Mouse (Mus musculus): Measurements from ENCODE around the gene Chpt1.
"Not testable (repeated sequence)": the region's sequence is repeated elsewhere in the genome, so short reads cannot be mapped to it uniquely, and the experiment has no call there.

The Chpt1 gene

DNA sequence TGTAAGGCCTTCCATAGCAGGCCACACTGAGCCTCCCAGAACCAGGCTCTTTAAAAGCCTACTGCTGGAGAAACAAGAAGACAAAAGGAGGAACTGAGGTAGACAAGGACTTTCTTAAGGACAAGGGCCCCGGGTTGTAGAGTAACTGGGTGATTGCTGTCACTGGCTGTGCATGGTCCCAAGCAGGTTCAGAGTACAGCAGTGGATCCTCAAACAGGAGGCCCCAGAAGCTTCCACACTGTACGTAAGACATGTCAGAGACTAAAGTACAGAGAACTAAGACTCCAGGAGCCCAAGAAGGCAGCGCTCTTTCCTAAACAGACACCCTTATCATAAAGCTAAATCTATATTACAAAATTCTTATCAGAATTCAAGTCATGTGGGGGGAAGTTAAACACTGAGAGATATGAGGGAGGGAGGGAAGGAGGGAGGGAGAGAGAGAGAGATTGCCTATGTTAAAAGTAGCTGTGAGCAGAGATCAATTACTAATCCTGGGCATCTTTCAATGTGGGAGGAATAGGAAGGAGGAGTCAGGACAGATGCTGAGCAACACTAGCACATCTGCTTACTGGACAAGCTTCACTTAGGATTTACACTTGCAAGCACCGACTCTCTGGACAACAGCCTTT is 8.8 kb downstream of the Chpt1 start:
- no peak for DNase-seq (ENCODE audit: low read depth)

DNA sequence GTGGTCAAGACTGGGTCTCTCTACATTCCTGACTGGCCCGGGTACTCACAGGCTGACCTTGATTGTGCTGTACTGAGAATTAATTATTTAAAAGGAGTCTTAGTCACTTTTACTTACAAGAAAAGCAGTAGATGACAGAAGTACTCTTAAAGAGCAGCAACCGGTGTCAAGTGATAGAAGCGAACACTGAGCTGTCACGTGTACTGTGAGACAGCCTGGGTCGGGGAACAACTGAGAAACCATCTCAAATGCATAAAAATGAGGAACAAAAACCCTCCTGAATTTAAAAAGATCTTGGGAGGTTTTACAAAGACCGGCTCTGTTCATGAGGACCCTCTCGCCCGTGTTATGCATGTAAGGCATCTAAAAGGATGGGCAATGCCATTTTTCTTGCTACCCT is 11.2 kb downstream of the Chpt1 start:
- no peak for DNase-seq (ENCODE audit: low read depth)

DNA sequence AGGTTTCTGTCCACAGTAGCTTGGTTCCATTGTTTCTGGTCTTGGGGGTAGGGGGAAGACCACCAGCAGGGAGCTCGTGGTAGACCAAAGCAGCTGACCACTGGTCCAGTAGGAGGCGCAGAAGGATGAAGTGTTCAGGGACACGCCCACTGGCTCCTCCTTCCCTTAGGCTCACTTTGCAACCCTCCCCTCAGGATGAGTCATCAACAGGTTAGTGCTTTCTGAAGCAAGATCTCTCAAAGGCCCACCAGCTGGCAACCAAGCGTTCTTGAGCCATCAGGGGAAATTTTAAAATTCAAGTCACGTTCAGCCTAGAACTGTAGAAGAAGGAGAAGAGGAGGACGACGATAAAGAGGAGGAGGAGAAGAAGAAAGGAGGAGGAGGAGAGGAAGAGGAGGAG is 12.2 kb downstream of the Chpt1 start:
- DNase-seq (ENCODE audit: low read depth) = no peak

DNA sequence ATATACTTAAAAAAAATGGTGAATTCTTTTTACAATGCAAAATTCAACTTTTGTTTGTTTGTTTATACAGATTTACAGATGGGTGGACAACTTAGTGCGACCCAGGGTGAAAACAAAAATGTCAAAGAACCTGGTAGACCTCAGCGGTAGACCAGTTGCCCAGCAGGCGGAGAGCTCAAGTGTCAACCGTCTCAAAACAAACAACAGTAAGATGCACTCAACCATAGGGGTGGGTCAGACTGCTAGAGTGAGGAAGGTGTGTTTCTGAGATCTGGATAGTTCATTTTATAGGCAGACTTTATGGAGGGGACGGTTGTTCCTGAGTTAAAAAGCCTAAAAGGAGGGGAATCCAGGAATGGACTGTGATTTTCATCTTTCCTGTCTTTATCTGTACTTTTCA is 15.2 kb downstream of the Chpt1 start:
- no peak for DNase-seq (ENCODE audit: low read depth)

DNA sequence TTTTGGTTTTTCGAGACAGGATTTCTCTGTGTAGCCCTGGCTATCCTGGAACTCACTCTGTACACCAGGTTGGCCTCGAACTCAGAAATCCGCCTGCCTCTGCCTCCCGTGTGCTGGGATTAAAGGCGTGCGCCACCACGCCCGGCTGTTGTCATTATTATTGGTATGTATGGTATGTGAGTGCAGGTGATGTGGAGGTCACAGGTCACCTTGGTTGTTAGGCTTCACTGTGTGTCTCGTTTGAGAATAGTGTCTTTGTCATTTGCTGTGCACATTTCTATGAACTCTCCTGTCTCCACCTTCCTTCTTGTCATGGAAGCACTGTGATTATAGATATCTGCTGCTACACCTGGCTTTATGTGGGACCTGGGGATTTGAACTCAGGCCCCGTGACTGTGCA is 21.0 kb downstream of the Chpt1 start:
- DNase-seq (ENCODE audit: low read depth) = not testable (repeated sequence)

DNA sequence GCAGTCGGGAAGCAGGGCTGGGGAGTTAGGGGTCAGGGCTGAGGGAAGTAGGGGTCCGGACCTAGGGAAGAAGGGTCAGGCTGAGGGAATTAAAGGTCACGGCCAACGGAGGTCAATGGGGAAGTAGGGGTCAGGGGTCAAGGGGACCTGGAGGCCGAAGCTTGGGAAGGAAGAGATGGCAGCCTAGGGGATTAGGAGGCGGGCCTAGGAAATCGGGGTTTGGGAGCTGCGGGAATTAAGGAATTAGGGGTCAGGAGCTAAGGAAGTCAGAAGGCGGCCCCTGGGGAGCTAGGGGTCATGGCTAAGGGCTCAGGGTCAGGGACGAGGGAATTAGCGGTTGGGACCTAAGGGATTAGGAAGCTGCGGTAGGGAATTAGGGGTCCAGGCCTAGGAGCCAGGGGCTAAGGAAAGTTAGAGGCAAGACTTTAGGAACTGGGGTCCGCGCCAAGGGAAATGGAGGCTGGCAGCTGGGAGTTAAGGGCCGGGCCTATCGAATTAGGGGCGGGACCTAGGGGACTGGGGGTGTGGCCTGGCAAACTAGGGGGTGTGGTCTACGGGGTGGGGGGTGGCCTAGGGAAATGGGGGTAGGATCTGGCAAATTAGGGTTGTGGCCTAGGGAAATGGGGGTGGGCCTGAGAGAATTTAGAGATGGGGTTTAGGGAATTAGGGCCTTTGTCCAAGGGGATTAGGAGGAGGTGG is 43.6 kb downstream of the Chpt1 start:
- DNase-seq (ENCODE audit: low read depth) = no peak

DNA sequence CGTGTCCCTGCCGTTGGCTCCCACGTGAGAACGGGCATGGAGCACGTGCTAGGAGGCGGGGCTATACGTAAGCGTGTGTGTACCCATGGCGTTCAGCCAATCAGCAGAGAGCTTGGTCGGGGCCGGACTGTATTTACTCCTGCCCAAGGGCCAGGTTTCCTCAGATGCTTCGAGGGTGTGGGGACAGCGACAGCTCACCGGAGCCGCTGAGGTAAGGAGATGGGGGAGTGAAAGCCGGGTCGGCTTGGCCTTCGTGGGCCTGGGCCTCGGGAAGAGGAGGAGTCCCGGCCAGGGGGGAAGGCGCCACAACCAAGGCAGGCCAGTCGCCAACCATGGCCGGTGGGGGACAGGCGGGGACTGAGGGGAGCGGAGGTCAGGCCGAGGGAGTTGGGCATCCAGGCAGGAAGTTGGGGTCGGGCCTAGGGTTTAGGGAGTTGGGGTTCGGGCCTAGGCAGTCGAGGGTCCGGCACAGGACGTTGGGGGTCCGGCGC is 44.3 kb downstream of the Chpt1 start, which contains the start of gene Sycp3:
Gene Sycp3 (plus strand): TSS at position 68 of the 491 bp plus-strand sequence.
- DNase-seq (ENCODE audit: low read depth) = no peak

DNA sequence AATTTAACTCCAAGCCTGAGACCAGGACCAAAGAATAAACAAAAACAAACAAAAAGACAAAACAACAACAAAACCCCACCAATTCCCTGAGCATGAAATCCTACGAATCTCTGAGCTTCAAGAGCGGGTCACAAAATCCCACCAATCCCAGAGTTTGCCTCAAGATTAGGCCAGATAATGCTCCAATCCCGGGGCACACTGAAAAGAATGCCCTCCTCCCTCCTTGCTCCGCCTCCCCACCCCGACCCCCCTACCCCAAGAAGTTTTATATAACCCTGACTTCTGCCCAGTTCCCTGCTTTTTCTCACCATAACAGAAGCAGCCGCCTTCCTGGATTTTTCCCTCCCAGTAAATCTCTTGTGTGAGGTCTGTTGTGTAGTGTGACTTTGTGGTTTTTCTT is 46.1 kb downstream of the Chpt1 start:
- DNase-seq (ENCODE audit: low read depth) = no peak

DNA sequence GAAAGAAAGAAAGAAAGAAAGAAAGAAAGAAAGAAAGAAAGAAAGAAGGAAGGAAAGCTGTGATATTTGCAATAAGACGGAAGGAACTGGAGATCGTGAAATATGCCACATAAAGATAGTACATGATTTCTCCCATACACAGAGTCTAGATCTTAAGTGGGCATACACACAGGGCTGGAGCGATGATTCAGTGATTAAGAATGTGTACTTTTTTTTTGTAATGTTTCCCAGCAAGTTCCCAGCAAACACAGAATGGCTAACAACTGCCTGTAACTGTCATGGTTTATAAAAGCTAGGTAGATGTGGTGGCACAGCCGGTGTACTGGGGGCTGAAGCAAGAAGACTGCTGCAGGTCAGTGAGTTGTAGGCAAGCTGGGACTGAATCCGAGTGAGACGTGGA is 51.9 kb downstream of the Chpt1 start:
- no peak for DNase-seq (ENCODE audit: low read depth)

DNA sequence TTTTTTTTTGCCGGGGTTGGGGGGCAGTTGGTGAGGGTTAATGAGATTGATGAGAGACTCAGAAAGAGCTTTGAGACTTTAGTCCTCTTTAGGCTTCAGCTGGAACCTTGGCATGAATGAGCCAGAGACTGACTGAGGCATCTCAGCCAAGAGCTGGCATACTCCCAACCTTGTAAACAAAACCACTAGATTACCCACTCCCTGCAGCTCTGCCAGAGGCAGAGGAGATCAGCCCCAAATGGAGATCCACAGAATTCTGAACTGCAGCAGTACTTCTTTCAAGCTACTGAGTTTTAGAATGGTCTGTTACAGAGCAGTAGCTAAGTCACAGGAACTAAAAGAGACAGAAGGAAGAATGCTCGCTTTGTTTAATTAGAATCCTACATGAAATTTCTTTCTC is 52.7 kb downstream of the Chpt1 start:
- no peak for DNase-seq (ENCODE audit: low read depth)

DNA sequence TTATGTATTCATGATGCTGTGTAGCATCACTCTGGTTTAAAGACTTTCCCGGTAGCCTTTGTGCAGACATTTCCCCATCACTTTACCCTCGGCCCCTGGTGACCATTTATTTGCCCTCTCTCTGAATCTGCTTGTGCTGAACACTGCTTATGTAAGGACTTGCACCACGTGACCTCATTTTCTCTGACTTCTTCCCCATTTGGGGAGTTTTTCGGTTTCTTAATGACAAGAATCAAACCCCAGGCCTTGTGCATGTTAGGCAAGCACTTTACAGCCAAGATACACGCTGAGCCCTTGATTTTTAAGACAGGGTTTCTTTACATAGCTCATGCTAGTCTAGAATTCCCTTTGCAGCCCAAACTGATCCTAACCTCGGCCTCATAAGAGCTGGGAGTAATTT is 62.6 kb downstream of the Chpt1 start:
- DNase-seq (ENCODE audit: low read depth) = no peak

DNA sequence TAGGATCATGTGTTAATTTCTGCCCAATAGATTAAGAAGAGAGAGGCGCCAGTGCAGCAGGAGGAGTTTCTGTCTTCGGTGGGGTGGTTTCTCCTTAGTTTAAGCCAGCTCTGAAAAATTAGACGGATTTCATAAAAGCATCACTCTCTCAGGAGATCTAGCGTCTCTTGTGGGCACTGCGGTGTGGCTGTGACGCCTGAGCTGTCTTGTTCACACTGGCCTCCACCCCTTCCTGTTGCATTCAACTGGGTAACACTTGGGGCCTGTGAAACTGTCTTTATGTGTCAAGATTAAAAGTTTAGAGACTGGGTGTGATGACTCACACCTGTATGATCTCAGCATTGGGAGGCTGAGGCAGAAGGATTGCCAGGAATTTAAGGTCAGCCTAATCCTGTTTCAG is 75.9 kb downstream of the Chpt1 start:
- DNase-seq (ENCODE audit: low read depth) = peak; percentile 21

DNA sequence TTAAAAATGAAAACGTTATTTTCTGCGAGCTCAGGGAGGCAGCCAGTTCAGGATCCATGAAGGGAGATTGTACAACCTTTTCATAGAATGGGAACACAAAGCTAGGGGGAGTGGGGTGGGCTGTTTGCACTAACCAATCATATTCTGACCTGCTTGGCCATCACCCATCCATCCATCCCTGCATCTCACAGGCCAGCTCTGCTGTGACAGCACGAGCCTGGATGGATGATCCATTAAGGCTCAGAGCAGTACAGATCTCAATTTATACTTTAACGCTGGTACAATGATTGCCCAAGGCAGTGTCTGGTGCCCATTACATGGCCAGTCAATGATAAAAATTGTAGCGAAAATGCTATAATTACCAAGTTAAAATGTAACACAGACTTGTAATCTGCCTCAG is 77.0 kb downstream of the Chpt1 start:
- no peak for DNase-seq (ENCODE audit: low read depth)

DNA sequence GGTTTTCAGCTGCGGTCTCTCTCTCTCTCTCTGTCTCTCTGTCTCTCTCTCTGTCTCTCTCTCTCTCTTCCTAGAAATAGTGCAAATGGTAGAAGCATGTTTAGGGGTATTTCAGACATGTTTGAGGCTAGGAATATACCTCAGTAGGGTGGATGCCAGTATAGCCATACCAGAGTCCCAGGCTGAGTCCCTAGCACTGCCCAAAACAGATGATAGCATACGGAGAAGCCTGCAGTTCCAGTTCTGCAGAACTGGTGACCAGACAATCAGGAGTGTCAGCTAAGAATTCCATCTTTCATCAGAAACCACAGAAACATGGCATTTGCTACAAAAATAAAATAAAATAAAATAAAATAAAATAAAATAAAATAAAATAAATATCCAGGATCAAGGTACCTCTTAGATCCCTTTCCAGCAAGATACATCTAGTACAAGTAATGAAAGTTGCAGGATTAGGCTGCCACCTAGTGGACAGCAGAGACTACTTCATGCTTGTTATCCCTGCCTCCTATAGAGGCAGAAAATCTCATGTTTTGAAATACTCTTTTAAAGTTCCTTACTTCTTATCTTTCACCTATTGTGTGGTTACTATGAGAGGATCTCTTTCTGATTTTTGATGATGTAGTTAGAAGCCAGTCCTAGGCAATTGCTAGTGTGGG is 77.6 kb downstream of the Chpt1 start:
- DNase-seq (ENCODE audit: low read depth) = peak; percentile 81

DNA sequence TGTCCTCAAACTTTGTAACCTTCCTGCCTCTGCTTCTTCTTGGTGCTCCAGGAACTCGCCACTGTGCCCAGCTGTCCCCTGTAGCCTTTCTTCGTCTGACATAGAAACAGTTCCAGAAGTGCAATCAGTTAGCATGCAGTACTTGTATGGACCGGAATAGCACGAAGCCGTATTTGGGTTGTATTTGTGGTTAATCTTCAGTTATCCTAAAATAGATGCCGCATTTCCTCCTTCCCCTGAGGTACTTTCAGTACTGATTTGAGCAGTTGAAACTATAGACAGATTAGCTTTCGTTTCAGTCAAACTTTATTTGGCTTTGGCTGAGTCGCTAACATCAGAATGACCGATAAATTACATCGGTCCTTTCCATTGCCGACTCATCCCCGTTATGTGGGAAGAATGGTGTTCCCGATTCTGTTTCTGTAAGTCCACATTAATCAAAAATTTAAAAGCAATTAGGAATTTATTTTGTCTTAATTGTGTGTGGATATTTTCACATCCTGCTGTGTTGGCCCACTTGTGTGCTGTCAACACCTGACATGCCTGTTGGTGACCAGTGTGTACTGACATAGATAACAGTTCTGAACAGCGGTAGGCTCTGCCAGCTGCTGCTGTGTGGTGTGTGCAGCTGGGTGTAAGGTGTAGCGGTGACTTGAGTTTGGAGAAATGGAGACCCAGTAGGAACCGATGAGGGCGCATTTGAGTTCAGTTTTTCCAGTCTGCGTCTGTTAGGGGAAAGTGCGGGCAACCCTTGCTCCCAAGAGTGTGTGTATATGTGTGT is 83.0 kb downstream of the Chpt1 start:
- DNase-seq (ENCODE audit: low read depth) = peak; percentile 31

DNA sequence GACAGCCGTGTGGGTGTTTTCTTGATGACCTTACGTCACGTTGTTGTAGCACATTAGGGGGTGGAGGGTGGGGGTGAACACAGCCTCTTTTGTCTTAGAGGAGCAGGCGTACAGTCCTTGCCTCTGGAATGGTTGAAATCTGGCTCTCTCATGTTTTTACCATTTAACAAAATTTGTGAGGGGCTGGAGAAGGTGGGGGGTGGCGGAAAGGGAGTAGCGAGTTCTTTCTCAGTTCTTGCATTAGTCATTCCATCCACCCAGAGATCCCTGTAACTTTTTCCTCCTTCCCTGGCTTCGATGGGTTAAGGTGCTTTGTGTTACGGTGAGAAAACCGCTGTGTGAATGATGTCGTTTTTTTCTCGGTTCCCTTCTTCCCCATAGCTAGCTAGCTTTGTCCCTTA is 83.7 kb downstream of the Chpt1 start:
- DNase-seq (ENCODE audit: low read depth) = no peak

DNA sequence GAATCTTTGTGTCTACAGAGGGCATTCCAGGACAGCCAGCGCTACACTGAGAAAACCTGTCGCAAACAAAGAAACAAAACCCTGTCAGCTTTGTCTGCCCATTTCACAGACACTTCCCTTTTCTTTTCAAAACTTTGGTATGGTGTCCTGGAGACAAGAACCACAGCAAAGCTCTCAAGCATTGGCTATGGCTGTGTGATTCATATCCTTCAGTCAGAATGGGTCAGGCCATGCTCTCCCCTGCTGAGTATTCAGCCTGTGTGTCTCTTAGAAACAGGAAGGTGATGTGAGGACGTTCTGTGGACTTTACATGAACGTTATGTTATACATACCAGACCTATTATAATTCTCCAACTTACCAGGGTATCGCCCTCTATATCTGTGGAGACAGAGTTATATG is 86.2 kb downstream of the Chpt1 start:
- no peak for DNase-seq (ENCODE audit: low read depth)

DNA sequence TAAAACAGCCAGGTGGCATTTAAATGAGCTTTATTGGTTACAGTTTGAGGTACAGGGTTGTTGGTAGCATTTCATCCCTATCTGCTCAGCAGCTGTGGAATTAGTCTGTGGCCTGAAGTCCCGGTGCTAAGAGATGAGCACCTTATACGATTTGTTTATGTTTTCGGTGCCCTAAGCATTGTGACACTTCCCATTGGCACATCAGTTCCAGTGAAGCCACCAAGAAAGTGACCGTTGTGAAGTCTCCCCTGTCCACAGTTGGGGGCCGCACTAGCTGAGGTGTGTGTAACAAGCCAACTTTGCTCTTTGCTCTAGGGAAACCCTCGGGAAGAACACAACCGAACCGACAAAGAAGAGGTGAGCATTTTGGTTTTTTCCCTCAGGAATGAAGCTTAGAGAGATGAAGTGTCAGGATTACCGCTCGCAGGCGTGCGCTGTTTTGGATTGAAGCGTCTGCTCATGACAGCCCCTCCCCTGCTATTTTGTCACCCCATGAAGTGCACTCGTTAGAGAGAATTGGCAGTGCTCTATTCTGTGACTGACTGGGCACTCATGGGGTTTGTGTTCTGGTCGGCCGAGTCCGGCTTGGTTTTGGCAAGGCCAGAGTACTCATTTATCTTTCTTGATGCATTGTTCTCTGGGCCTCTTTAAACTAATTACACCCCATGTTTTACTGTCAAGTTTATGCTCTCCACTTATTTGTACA is 91.4 kb downstream of the Chpt1 start:
- no peak for DNase-seq (ENCODE audit: low read depth)

DNA sequence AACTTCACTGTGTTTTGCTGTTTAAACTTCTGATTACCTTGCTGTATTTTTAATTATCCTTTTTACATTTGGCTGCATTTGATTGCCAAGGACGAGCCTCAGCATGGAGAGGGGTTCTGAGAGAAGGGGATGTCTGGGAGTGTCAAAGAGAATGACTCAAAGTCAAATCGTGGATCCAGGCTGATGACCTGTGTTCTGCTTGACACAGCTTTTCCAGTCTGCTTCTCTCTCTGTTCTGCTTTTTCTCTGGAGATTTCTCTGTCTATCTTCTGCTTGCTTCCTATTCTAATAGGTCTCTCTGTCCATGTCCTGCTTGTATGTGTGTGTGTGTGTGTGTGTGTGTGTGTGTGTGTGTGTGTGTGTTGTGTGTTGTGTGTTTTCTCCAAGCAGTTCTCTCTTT is 94.1 kb downstream of the Chpt1 start:
- DNase-seq (ENCODE audit: low read depth) = no peak

DNA sequence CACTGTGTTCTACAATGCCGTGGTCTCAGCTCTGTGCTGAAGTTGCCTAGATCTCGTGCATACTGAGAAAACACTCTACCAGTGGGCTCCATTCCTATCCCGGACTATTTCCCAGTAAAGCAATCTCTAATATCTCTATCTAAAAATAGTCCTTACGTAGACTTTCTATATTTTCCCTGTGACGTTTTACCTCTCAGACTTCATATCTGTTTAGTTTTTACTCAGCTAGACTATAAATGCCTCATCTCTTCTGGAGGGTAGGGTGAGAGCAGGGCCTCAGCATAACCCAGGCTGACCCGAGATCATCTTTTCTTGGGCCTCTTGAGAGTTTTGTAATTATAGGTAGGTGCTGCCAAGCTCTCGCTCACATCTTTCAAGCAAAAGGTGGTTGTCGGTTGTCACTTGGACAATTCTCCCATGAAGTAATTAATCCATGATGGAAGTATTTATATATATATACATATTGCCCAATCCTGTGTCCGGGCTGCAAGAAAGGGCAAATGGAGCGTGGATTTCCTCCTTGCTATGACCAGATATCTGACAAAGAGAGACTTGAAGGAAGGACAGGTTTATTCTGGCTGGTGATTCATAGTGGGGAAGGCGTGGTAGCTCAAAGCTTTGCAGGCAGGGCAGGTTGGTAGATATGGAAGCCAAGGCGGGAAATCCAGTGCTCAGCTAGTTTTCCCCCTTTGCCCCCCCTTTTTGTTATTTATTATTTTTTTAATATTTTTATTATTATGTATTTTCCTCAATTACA is 95.8 kb downstream of the Chpt1 start:
- DNase-seq (ENCODE audit: low read depth) = no peak

DNA sequence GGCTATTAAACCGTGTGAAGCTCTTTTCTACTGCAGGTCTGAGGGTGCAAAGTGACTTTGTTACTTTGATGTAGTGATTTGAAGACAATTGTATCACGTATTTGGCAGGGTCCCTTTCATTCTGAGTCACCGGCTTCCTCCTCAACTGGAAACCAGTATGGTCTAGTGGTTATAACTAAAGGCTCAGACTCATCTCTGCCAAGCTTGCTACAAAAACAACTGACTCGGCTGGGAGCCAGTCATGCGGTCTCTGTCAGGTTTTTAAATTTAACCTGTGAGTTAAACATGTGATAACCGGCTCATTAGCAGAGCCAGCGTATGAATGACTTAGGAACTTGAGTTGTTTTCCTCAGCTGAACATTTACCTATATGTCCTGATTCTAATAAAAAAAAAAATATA is 98.1 kb downstream of the Chpt1 start:
- DNase-seq (ENCODE audit: low read depth) = peak; percentile 33

All from naive thymus-derived CD4-positive, alpha-beta T cell, adult 2 months (primary cell).